Mouse (Mus musculus) CD8-positive naive resting alpha-beta T cell, adult 2 months (primary cell): ENCODE measurements around the gene Il3.
"Not testable (repeated sequence)": the region's sequence is repeated elsewhere in the genome, so short reads cannot be mapped to it uniquely, and the experiment has no call there.

Experiments
- DNase-seq, 2 experiments: peaks; one replicate each; pipeline ENCODE4 v3.0.0; 2022; ENCODE audit warnings: low read depth in 2 of 2, low spot score in 2 of 2

The Il3 gene

DNA sequence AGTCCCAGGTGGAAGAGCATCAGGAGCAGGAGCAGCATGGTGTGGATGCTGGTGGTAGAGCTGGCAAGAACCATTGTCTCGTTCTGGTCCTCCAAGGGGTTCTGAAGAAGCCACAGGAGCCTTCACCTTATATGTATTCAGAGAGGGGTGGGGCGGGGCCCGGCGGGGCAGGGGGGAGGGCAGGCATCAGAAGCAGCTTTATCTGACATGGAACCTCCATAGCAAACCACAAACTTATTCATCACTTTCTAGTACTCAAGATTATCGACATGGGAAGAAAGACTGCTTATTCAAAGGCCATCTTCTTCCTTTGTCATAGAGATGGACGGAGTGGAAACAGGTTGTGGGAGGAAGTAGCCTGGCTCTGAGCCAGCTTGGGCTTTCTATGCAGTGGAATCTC lies at the start of gene Il3:
Il3 (minus strand) TSS at position 101 of the 400 bp plus-strand sequence.
- DNase-seq = no peak

- DNase-seq = no peak
These were observed 48.3 kb upstream of the Il3 start for GRCm38 (mm10) chr11:54315336-54315735.

GRCm38 (mm10) chr11:54314740-54315139 lies 47.7 kb upstream of the Il3 start:
- no peak for DNase-seq

DNA sequence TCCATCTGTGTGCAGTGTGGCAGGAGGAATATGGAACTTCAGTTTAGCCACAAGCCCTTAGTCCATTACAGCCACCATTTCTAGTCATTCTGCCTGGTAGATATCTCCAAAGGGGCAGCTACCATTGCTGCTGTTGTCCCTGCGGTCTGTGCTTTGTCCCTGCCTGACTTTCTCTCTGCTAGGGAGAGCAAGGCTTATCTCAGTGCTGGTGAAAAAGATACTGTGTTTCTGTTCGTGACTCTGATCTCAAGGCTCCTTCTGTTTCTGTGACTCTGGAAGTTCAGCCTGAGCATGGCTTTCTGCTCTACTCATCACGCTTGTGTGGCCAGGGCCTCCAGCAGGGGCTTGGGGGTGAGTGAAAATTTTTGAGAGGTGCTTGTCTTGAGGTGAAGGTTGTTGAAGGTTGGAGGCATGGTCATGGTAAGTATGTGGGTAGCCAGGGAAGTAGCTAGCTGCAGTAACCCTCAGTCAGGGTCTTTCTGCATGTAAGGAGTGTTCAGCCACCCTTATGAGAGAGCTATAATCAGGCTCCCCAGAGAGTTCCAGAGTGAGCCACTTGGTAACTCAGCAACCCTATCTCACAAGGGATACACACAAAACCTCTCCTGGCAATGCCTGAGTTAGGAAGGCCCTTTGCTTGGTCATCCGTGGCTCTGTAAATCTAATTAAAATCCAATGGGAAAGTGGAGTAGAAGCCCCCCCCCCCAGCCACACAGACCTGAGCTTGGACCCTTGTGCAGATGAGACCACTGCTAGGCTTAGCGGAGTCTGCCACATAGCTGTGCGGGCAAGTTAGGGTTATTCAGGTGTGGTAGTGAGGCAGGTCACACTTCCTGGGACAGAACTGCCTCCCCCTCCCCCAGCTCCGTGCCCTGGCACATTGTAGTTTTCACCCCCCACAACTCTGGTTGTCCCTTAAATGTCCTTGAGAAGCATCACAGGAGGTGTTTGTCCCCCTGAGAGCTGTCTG lies 46.6 kb upstream of the Il3 start:
- no peak for DNase-seq

DNA sequence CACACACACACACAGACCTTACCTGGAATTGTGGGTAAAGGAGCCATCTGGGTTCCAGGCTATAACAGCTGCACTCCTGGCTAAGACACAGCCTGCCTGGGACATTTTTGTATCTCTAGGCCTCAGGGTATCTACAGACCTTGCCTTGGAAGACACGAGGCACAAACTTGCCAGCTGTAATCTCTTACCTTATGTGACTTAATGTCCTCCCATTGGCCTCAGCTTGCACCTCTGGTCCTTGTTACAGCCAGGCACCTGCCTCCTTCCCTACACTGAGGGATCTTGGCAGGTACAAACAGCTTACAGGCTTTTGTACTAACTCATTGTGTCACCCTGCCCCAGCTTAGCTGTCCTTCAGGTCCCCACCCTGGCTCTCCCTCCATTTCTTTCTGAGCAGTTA lies 45.5 kb upstream of the Il3 start:
- no peak for DNase-seq

GRCm38 (mm10) chr11:54312021-54312420 lies 44.9 kb upstream of the Il3 start:
- DNase-seq = no peak

- no peak for DNase-seq
These were observed 43.5 kb upstream of the Il3 start for GRCm38 (mm10) chr11:54310588-54310987.

DNA sequence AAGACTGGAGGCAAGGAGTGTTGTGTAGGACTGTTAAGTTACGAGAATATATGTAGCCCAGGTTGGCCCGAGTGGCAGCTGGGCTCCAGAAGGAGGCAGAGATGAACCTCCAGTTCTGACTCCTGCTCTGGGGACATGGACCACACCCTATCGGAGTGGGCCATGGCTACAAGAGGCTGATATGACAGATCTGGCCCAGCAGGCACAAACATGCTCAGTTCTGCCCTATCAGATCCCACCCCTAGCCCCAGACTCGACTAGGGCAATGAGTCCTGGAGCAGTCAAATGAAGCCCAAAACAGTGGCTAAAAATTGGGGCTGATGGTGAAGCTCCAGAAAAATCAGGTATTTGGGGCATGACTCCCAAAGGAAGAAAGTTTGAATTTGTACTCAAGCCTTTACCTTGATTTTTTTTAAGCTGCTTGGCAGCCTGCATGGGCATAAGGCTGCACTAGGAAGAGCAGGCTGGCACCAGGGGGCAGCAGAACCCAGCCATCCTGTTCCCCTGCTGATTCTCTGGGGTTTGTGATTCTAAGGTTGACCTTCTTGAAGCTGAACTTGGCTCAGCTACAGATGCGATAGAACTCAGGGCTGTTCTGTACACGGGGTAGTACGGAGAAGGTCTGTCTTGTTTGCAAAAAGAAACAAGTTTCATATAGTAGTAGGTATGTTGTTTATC lies 40.2 kb upstream of the Il3 start:
- peak; percentile 19 to 49 for DNase-seq

GRCm38 (mm10) chr11:54305331-54305730 lies 38.3 kb upstream of the Il3 start:
- no peak for DNase-seq

DNA sequence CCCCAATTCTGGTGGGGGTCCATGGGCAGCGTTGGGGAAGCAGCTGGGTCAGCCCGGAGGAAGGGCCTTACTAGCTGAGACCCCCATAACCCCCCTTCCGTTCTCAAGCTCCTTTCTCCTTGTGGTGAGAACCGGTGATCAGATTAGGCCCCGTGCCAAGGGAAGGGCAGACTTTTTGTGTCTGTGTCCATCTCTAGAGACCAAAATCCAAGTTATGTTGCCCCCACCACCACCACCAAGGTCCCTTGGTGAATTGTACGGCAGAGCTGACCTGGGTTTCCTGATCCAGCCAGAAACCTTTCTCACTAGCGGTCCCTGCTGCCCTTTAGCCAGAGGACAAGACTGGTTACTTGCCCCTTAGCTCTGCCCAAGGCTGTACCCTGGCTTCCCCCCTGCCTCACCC lies 37.4 kb upstream of the Il3 start:
- no peak for DNase-seq

- DNase-seq = no peak
These were observed 36.8 kb upstream of the Il3 start, which contains the start of gene Acsl6 for GRCm38 (mm10) chr11:54303728-54304470. Gene Acsl6 (plus strand): TSS chr11:54303798.

DNA sequence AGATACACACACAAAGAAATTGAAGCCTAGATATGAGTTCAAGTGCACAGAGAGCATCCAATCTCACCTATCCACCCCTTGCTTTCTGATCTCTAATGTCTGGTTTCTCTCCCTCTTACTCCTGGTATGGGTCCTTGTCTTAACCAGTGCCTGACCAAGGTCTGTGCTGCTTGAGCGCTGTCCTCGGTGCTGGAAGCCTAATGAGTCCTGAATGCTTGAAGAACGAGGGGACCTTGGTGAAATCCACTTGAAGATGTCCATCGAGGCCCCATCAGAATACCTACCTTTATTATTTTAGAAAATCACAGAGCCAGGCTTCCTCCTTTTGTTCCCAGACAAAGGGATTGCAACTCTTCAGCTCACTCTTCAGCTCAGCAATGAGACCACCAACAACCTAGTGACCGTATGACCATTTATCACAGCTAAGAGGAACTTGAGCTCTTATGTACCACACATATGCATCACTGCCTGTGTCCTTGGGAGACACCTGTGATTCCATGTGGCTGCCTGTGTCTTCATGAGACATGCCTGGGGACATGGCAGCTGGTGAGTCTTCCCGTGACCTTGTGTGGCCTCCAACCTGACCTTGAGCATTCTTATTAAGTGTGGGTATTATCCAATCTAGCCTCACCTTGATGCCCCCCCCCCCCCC lies 36.1 kb upstream of the Il3 start:
- no peak for DNase-seq

DNA sequence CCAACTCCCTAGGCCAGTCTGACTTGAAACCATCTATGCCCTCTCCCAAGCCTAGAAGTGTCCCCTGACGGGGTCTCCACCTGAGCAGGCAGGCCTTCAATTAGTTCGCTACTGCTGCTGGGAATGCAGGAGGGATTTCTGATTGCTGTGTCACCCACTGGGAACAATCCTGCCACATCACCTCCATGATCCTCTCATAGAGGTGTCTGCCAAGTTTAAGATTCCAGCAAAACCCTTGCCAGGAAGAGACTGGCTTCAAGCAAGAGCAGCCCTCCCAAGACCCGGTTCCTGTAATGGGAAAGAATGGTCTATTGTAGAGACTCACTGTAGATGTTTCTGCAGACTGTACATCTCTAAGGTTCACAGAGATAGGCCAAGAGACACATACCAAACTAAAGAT lies 35.5 kb upstream of the Il3 start:
- no peak for DNase-seq

- no peak for DNase-seq
These were observed 34.9 kb upstream of the Il3 start for GRCm38 (mm10) chr11:54301994-54302393.

- no peak for DNase-seq
These were observed 31.7 kb upstream of the Il3 start for GRCm38 (mm10) chr11:54298777-54299176.

GRCm38 (mm10) chr11:54297471-54297870 lies 30.4 kb upstream of the Il3 start:
- DNase-seq = not testable (repeated sequence)

DNA sequence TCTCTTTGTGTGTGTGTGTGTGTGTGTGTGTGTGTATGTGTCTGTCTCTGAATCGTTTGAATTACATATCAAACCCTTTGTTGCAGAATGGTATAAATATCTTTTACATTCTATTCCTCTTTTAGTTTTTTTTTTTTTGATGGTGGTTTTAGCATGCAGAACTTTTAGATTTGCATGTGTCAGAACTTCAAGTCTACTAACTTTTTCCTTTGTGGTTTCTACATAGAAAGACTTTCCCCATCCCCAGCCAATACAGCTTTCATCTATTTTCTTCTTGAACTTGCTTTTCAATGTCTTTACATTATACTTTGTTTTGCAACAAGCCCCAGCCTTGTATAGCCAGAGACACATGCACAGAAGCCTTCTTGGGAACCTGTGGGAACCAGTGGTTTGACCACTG lies 29.7 kb upstream of the Il3 start:
- DNase-seq = no peak

DNA sequence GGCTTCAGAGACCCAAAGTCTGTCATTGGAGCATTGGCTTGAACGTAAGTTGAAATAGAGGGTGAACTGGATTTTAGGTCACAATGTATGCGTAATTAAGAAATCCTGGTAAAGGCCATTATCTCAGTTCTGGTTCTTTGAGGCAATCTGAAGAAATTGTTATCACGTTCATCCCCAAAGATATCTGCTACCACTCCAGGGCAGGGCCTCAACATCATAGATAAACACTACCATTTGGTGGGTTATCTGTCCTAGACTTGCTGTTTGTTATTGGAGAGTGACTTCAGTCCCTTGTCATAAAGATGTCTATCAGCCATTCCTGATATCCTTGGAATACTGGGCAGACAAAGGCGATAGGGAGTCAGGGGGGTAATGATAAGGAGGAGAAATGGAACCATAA lies 28.9 kb upstream of the Il3 start:
- DNase-seq = no peak

DNA sequence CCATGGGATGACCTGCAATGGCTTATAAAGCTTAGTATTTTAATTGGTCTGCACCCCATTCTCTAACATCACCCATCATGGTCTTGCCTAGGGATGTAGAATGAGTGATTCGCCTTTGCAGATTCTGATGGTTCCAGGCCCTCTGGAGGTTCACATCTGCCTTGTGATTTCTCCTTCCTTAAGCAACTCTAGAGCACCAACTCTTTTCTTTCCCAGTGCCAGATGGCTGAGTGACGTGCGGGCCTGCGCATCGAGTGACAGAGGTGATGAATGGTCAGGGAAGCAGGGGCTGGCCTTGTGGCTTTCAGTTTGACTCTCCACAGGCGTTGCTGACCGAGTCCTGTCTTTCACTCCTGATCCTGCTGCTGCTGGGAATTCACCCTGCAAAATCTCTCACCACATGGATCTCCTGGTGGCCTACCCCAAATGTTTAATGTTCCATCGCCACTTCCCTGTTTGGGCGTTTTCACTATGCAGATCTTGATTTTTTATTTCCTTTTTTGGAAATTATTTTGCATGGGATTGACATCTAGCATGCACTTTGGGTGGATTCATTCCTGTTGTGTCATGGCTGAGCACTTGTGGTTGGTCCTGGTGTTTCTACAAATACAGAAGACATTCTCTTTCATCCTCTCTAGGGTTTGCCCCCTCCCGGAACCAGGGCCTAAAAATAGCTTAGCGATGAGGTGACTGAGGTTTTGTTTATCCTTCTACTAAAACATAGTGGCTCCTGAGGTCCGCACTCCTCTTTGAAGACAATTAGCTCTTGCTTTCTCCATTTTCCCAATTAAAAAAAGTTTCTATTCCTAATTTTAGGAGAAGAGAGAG lies 27.1 kb upstream of the Il3 start:
- DNase-seq = no peak

DNA sequence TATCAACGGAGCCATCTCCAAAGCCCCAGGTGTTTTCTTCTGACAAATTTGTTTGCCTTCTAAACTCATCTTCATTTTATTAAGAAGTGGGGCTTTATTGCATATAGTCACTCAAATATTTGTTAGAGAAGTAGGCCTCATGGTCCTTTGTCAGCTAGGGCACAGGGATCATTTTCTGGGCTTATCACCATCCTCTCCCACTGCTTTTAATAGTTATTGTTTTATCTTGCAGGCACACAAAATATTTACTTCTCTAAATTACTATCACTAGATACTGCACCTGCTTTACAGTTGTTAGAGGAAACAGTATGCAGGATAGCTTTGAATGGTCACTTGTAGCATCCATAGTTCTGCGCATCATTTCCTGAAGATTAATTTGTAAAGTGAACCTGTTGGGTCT lies 25.1 kb upstream of the Il3 start:
- no peak for DNase-seq
